Mouse (Mus musculus): ENCODE measurements around the gene Plekha4.

DNA sequence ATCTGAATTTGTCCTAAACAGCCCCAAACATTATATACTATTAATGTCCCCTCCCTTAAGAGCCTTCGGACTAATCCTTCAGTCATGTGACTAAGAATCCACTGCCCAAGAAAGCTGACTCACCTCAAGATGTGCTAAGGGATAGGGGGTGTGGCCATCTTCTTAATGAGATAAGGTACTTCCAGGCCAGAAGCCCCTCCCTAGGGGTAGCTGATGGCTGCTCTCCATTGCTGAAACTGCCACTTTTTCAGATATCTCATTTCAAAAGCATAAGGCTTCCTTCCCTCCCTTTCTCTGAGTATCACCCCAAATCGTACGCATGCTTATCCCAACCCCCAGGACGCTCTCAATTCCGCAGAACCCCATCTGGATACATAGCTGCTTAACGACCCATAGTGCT, 17.6 kb upstream of the Plekha4 start:
- TF ChIP-seq CTCF (IDR thresholded peaks at IDR 0.05; ENCODE audit: control insufficient read depth, insufficient read depth, insufficient replicate concordance, low read depth, low read length) = no peak
- no peak for TF ChIP-seq POLR2A (IDR thresholded peaks at IDR 0.05; ENCODE audit: control insufficient read depth, low read depth, low read length)

Measured in testis, adult 2 months (tissue).